Mouse (Mus musculus) limb, embryonic 15.5 days (tissue): ENCODE measurements around the gene Gm8300. TPM values are rescaled to one million over a fixed set of nuclear protein-coding genes. Genes with fewer than 3 reads are reported as not detected.
"Not testable (repeated sequence)": the region's sequence is repeated elsewhere in the genome, so short reads cannot be mapped to it uniquely, and the experiment has no call there.

Experiments used
- ATAC-seq: fragments of 200-750 bp; cut with Nextera tagmentation; 2 replicates; pipeline ENCODE4 v1.8.0; 2017; ENCODE audit warnings: low read depth, moderate TSS enrichment; ENCODE audit not compliant: insufficient number of reproducible peaks, low FRiP score, low TSS enrichment
- H3K27ac ChIP-seq: fragments of 300-500 bp; sonication (generic); 2 replicates; pipeline ENCODE4 v1.5.1; 2015; ENCODE audit warnings: moderate library complexity, mild to moderate bottlenecking, inconsistent platforms
- H3K27me3 ChIP-seq: fragments of 300-500 bp; sonication (generic); 2 replicates; pipeline ENCODE4 v1.6.1; 2015; ENCODE audit warnings: inconsistent platforms
- H3K36me3 ChIP-seq: fragments of 300-500 bp; sonication (generic); 2 replicates; pipeline ENCODE4 v1.6.1; 2015; ENCODE audit warnings: inconsistent platforms
- H3K4me1 ChIP-seq: fragments of 300-500 bp; sonication (generic); 2 replicates; pipeline ENCODE4 v1.6.1; 2015; ENCODE audit warnings: inconsistent platforms
- H3K4me2 ChIP-seq: fragments of 300-500 bp; sonication (generic); 2 replicates; pipeline ENCODE4 v1.6.1; 2015; ENCODE audit warnings: mild to moderate bottlenecking, inconsistent platforms
- H3K4me3 ChIP-seq: fragments of 300-500 bp; sonication (generic); 2 replicates; pipeline ENCODE4 v1.5.1; 2015; ENCODE audit warnings: mild to moderate bottlenecking, inconsistent platforms
- H3K9ac ChIP-seq: fragments of 300-500 bp; sonication (generic); 2 replicates; pipeline ENCODE4 v1.6.1; 2015; ENCODE audit warnings: inconsistent platforms
- H3K9me3 ChIP-seq: fragments of 300-500 bp; sonication (generic); 2 replicates; pipeline ENCODE4 v1.6.1; 2016; ENCODE audit warnings: inconsistent platforms
- WGBS: fragments of 180-500 bp; shearing (Covaris S2); methylation state at CpG from one replicate; pipeline ENCODE4 v1.1.7; 2015; 5-methylcytosine and 5-hydroxymethylcytosine counted together
- polyA plus RNA-seq: library from polyadenylated mRNA; unstranded; fragments of >200 nt; fragmentation: Nextera tagmentation; extraction: Ambion mirVana; gene quantifications from 2 replicates; pipeline ENCODE4 v1.2.1, GENCODE M21; 2015

The Gm8300 gene
- polyA plus RNA-seq, 1 experiment from 2014 or later, result not detected

DNA sequence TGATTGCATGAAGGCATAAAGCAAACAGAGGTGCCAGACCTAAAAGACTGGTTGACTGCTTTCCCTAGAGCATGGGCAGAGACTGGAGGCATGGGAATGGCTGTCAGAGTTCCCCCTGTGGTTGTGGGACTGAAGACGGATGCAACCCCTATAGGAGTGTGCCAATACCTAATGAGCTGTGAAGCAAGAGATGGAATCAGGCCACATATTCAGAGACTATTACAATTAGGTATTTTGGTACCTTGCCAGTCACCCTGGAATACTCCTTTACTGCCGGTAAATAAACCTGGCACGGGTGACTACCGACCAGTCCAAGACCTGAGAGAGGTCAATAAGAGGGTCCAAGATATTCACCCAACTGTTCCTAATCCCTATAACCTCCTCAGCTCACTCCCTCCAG, 36.5 kb downstream of the Gm8300 start:
- not testable (repeated sequence) for H3K4me2 ChIP-seq, H3K9me3 ChIP-seq, H3K9ac ChIP-seq, H3K36me3 ChIP-seq, H3K27me3 ChIP-seq, H3K4me3 ChIP-seq, ATAC-seq, H3K4me1 ChIP-seq, H3K27ac ChIP-seq
- WGBS, result 91% methylated on average over 4 of the region's 4 CpGs

Other genes starting within 250 kb of the Gm8300 start
- gene Vipas39, start 248.1 kb upstream of the Gm8300 start, polyA plus RNA-seq, result 42.2 and 42.5 TPM in 2 replicates
- 205 and 215 TPM in 2 replicates for gene Ahsa1, start 247.8 kb upstream of the Gm8300 start, polyA plus RNA-seq
- 1.3 and 1.7 TPM in 2 replicates for gene Ism2, start 214.6 kb upstream of the Gm8300 start, polyA plus RNA-seq
- gene Sptlc2, start 126.0 kb upstream of the Gm8300 start, polyA plus RNA-seq, result 82.1 and 83.7 TPM in 2 replicates
- gene Slirp, start 70.4 kb upstream of the Gm8300 start, polyA plus RNA-seq, result 242 and 296 TPM in 2 replicates
- gene Alkbh1, start 70.3 kb upstream of the Gm8300 start, polyA plus RNA-seq, result 53.2 and 66.1 TPM in 2 replicates
- gene Snw1, start 42.0 kb upstream of the Gm8300 start, polyA plus RNA-seq, result 113 TPM in 2 replicates
- gene Gm5788, start 19.6 kb upstream of the Gm8300 start, polyA plus RNA-seq, result not detected in 2 replicates
- gene Oog1, start 88.4 kb downstream of the Gm8300 start, polyA plus RNA-seq, result not detected in 2 replicates
- gene Gm4027, start 104.6 kb downstream of the Gm8300 start, polyA plus RNA-seq, result not detected in 2 replicates
- gene Gm16381, start 130.3 kb downstream of the Gm8300 start, polyA plus RNA-seq, result not detected in 2 replicates